Mouse (Mus musculus): ENCODE measurements around the gene Parg.
"Not testable (repeated sequence)": the region's sequence is repeated elsewhere in the genome, so short reads cannot be mapped to it uniquely, and the experiment has no call there.

Gene Parg

GRCm38 (mm10) chr14:32201791-32202451 is at the start of gene Parg, which contains the start of gene Timm23:
Gene Parg (plus strand): TSS chr14:32201949.
Gene Timm23 (minus strand): TSS chr14:32201898.
- peak; percentile 89 for DNase-seq

- DNase-seq = no peak
Measured at GRCm38 (mm10) chr14:32152243-32152965, 49.3 kb upstream of the Parg start.

- no peak for DNase-seq
Measured at GRCm38 (mm10) chr14:32153156-32153555, 48.6 kb upstream of the Parg start.

GRCm38 (mm10) chr14:32154758-32155157 is 47.0 kb upstream of the Parg start:
- no peak for DNase-seq

- DNase-seq = no peak
Measured at GRCm38 (mm10) chr14:32159150-32159670, 42.5 kb upstream of the Parg start.

GRCm38 (mm10) chr14:32159690-32160246 is 42.0 kb upstream of the Parg start, which contains the start of gene Ncoa4:
Gene Ncoa4 (plus strand): TSS chr14:32159865.
- DNase-seq = peak; percentile 99

GRCm38 (mm10) chr14:32160563-32160962 is 41.2 kb upstream of the Parg start:
- no peak for DNase-seq

GRCm38 (mm10) chr14:32161090-32161885 is 40.5 kb upstream of the Parg start:
- no peak for DNase-seq

- no peak for DNase-seq
Measured at GRCm38 (mm10) chr14:32162231-32162630, 39.5 kb upstream of the Parg start.

GRCm38 (mm10) chr14:32163203-32163888 is 38.4 kb upstream of the Parg start:
- no peak for DNase-seq

GRCm38 (mm10) chr14:32164173-32165051 is 37.3 kb upstream of the Parg start:
- no peak for DNase-seq

GRCm38 (mm10) chr14:32165278-32166061 is 36.3 kb upstream of the Parg start:
- peak; percentile 85 for DNase-seq

- no peak for DNase-seq
Measured at GRCm38 (mm10) chr14:32166062-32166441, 35.7 kb upstream of the Parg start.

GRCm38 (mm10) chr14:32166840-32167239 is 34.9 kb upstream of the Parg start:
- peak; percentile 75 for DNase-seq

- no peak for DNase-seq
Measured at GRCm38 (mm10) chr14:32167326-32167725, 34.4 kb upstream of the Parg start.

- no peak for DNase-seq
Measured at GRCm38 (mm10) chr14:32168653-32169231, 33.0 kb upstream of the Parg start.

GRCm38 (mm10) chr14:32170137-32170536 is 31.6 kb upstream of the Parg start:
- no peak for DNase-seq

GRCm38 (mm10) chr14:32175310-32175709 is 26.4 kb upstream of the Parg start:
- no peak for DNase-seq

GRCm38 (mm10) chr14:32176590-32176989 is 25.2 kb upstream of the Parg start:
- not testable (repeated sequence) for DNase-seq
